Mouse (Mus musculus) v-Abl transformed pro-B cells (cell line): ENCODE data around the gene Astl.
"Not testable (repeated sequence)": the region's sequence is repeated elsewhere in the genome, so short reads cannot be mapped to it uniquely, and the experiment has no call there.

Source experiments
- in situ Hi-C, 2 experiments: fragments of 400-800 bp; cut with MboI; formaldehyde crosslinking; loops; one replicate each; pipeline ENCODE4 v1.15.1; 2025; ENCODE audit not compliant: unreplicated experiment in 2 of 2

The Astl gene

DNA sequence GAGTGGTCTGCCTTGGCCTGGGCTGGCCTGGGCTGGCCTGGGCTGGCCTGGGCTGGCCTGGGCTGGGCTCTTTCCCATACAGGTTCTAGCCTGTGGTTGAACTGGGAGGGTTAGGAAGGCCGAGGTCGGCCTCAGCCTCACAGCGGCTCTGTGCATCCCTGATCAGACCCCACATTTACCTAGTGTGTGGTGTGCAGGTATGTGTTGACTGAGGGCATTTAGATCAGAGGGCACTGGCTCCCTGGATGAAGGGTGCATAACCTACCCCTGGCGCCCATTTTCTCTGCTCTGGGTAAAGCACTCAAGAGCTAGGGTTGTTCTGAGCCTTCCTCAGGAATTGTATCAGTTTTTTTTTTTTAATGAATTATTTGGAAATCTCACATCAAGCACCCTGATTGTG is at the start of gene Astl:
Gene Astl (plus strand): TSS at position 224 of the 400 bp plus-strand sequence.
- in situ Hi-C loops, result no loop called here

DNA sequence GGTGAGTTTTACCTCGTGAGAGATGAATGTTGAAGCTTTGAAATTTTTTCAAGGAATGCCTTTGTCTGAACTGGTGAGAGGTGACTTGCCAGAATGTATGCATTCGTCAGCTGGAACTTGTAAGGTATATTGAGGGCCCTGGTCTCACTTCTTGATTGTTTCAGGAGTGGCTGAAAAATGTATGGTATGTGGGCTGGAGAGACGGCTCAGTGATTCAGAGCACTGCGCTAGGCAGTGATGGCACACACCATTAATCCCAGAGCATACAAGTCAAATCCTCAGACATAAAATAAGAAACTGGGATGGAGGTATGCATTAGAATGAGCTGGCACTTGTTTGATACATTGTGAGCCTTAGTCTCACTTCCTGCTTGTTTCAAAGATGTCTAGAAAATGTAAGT is 46.2 kb upstream of the Astl start:
- in situ Hi-C loops, result no loop called here

- in situ Hi-C loops, result no loop called here
Measured at GRCm38 (mm10) chr2:127297001-127297805, 41.2 kb upstream of the Astl start.

DNA sequence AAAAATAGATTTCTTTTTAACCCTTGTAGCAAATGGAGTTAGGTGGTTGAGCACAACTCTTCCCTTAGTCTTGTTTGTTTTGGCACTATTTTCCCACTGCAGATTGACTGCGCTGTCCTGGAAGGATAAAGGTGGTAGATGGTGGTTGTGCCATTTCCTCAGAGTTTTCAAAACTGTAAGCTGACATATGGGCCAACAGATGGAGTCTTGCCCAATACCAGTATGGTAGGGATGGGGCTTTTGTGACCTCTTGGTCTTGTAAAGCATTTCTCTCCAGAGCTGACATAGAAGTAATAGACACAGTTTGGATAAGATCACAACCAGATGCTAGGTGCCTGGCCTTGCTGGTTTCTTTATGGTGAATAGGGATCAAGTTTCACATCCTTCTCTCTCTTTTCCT is 40.4 kb upstream of the Astl start:
- in situ Hi-C loops, result no loop called here

GRCm38 (mm10) chr2:127300701-127301100 is 37.7 kb upstream of the Astl start:
- in situ Hi-C loops, result no loop called here

GRCm38 (mm10) chr2:127301883-127302282 is 36.6 kb upstream of the Astl start:
- in situ Hi-C loops, result no loop called here

DNA sequence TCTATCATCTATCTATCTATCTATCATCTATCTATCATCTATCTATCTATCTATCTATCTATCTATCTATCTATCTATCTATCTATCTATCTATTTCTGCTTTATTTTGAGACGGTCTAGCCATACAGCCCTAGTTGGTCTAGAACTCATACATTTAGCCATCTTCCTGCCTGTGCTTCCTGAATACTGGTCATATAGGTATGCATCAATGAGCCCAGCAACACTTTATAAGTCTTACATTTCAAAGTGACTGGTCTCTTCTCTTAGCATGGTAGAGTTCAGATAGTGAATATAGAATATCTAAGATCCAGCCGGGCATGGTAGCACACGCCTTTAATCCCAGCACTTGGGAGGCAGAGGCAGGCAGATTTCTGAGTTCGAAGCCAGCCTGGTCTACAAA is 34.2 kb upstream of the Astl start:
- in situ Hi-C loops, result not testable (repeated sequence)

DNA sequence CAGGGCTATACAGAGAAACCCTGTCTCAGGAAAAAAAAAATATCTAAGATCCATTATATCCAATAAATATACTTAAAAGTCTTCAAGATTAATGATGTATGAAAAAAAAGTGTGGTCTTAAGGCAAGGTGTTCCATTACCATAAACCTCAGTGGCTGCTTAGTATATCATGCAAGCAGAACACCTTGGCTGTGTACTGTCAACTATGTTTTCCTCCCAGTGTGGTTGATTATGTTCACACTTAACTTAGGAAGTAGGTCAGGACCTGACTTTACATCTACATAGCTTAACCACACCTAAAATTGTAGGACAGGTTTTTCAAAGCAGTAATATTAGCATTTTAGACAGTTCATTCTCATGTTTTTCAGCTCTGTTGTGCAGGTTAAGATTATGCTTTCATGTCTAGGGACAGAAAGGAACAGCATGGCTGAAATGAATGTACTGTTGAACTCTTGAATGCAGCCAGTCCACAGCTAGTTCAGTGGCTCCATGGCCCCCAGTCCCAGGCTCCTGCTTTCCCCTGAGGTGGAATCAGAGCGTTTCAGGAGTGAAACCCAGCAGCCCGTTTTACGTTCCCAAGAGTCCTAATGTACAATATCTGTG is 33.7 kb upstream of the Astl start:
- in situ Hi-C loops, result loop anchor here (5.0 kb wide), 1 partner anchor 38 kb away; no protein-coding TSS in a partner anchor

DNA sequence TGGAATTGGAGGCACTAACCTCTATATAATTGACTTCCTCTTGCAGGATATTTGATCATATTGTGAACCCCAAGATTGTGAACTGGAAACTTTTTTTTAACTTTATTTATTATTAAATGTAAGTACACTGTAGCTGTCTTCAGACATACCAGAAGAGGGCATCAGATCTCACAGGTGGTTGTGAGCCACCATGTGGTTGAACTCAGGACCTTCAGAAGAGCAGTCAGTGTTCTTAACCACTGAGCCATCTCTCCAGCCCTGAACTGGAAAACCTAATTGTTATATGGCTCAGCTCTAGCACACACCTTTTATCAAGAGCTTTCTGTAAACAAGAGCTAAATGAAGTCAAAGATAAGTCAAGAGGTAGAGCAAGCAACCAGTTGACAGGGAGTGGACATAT is 32.3 kb upstream of the Astl start:
- in situ Hi-C loops, result loop anchor here (5.0 kb wide), 1 partner anchor 36 kb away; no protein-coding TSS in a partner anchor

GRCm38 (mm10) chr2:127307179-127307578 is 31.3 kb upstream of the Astl start:
- in situ Hi-C loops, result loop anchor here (5.0 kb wide), 1 partner anchor 35 kb away; no protein-coding TSS in a partner anchor

GRCm38 (mm10) chr2:127308660-127309059 is 29.8 kb upstream of the Astl start:
- in situ Hi-C loops, result loop anchor here (5.0 kb wide), 1 partner anchor 34 kb away; no protein-coding TSS in a partner anchor

DNA sequence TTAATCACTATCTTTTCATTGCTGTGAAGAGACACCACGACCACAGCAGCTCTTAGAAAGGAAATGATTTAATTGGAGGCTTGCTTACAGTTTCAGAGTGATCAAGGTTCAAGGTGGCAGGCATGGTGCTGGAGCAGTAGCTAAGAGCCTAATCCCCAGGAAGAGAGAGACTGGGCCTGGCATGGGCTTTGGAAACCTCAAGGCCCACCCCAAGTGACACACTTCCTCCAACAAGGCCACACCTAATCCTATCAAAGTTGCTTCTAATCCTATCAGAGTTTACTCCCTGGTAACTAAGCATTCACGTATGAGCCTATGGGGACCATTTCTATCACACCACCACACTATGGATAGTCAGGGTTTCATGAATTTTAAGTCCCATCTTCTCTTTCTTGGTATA is 28.2 kb upstream of the Astl start:
- in situ Hi-C loops, result no loop called here

DNA sequence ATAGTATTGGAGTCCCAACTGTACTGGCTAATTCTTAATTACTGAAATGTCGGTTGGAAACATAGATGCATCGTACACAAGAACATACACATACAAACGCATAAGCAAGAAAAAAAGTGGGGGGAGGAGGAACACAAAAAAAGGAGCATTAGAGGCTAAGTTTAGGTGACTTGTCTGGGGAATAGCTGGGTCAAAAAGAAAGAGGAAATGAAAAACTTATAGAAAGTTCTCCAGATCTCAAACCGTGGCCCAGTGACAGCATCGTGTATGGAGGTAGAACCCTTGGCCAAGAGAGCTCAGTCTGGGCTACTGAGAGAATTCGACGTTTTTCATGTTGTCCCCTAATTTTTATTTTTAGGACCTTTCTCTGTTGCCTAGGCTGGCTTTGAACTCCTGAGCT is 27.8 kb upstream of the Astl start:
- in situ Hi-C loops, result no loop called here

DNA sequence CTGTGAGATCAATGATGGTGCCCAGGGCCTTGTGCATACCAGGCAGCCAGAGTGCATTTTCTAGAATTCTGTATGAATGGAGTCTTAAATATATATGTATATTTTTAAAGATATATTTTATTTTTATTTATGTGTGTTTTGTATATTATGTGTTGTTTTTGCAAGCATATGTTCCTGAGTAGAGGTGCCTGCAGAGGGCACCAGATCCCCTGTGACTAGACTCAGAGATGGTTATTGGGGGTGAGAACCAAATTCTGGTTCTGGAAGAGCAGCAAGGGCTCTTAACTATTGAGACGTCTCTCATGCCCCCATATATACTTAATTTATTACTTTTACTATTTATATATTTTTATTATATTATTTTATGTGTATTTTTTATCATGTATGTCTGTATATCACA is 27.2 kb upstream of the Astl start:
- in situ Hi-C loops, result no loop called here

- in situ Hi-C loops, result no loop called here
Measured at GRCm38 (mm10) chr2:127312801-127313200, 25.6 kb upstream of the Astl start.

GRCm38 (mm10) chr2:127313878-127314277 is 24.6 kb upstream of the Astl start:
- in situ Hi-C loops, result no loop called here

- in situ Hi-C loops, result no loop called here
Measured at GRCm38 (mm10) chr2:127314467-127315154, 23.8 kb upstream of the Astl start.

GRCm38 (mm10) chr2:127315155-127315470 is 23.3 kb upstream of the Astl start:
- in situ Hi-C loops, result no loop called here

DNA sequence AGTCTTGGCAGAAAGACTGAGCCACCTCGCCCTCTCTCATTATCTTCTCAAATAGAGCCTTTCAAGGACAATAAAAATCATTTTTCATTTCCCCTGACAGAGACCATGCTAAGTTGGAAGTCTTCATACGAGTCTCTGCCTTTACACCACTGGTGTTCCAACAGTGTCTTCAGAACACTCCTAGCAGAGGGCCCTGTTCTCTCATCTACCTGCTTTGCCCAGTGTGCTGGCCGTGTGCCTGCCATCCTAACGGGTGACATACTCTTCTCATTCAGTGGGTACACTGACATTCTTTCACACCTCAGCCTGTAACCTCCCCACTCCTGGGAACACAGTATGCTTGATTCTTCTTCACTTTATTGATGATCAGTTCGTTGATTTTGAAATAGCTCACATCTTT is 22.0 kb upstream of the Astl start:
- in situ Hi-C loops, result no loop called here

- in situ Hi-C loops, result no loop called here
Measured at GRCm38 (mm10) chr2:127318136-127318535, 20.3 kb upstream of the Astl start.

DNA sequence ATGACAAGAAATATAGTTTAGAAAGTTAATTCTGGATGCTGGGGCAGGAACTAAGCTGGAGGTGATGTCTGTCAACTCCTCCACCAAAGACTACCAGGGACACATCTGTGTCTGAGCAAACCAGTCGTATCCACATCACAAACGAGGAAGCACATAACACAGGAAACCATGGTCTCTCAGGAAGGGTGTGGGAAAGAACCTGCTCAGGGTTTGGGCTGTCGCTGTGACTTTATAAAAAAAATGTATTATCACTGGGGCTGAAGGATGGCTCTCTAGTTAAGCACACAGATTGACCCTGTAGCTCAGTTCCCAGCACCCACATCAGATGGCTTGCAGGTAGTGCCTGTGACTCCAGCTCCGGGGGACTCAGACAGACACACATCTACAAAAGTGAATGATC is 19.4 kb upstream of the Astl start:
- in situ Hi-C loops, result no loop called here
